Mouse (Mus musculus): ENCODE measurements around the gene Gm340.

Gene Gm340

GRCm38 (mm10) chr19:41613325-41614087, 31.3 kb downstream of the Gm340 start:
- DNase-seq (ENCODE audit: low spot score in 2 of 2), result no peak

- DNase-seq (ENCODE audit: low spot score in 2 of 2), result no peak
These were observed 33.5 kb downstream of the Gm340 start for GRCm38 (mm10) chr19:41615606-41616224.

- no peak for DNase-seq (ENCODE audit: low spot score in 2 of 2)
These were observed 34.1 kb downstream of the Gm340 start for GRCm38 (mm10) chr19:41616274-41616673.

- DNase-seq (ENCODE audit: low spot score in 2 of 2), result no peak
These were observed 34.9 kb downstream of the Gm340 start for GRCm38 (mm10) chr19:41617102-41617501.

GRCm38 (mm10) chr19:41618153-41618657, 36.0 kb downstream of the Gm340 start:
- DNase-seq (ENCODE audit: low spot score in 2 of 2), result peak in 1 of 2 experiments; percentile 42

DNA sequence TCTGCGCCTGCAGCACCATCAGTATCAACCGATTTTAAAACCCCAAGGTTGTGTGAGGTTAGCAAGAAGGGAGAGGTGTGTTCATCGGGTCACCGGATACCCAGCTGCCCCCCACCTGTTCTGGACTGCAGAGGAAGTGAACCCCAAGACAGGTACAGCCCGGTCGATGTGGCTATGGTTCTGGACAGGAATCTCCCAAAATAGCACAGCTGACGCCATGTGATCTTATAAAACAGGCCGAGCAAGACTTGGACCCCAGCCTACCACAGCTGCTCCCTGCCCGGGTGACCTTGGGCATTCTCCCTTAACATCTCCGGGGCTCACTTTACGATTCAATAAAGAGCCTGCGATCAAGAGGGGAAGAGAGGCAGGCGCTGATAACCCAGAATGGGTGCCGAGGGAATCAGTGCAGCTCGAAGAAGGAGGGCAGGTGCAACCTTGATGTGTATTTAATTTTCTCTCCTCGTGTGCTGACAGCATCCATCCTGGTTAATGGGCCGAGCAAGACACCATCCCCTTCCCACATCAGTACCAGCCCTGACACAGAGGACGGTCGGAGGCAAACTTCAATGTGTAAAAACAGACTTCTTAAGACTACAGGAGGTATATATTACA, 36.7 kb downstream of the Gm340 start:
- no peak for DNase-seq (ENCODE audit: low spot score in 2 of 2)

DNA sequence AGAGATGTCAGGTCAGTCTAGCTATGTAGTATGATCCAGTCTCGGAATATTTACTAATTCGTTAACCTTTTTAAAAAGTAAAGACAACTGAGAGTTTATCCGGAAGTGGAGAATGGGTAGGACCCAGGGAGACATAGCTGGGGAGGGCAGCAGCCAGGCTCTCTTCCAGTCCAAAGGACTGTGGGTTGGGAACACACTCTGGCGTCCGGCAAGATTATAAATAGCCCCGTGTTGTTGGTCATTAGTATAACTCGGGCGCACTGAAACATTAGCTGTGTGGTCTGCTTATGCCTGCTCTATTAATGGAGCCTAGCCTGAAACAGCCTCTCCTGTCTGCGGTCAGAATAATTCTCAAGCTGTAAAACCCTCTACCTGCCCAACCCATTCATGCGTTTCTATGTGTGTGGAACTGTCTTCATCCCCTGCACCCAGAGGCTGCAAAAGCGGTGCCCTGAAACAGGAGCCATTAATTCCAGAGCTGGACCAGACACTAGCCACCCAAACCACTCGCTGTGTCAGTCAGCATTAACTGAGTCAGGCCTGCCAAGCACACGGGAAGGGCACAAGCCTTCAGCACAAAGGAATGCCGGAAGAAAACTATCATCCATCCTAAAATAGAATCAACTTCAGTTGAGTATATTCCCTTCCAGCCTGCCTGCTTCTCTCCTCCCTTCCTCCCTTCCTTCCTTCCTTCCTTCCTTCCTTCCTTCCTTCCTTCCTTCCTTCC, 38.4 kb downstream of the Gm340 start:
- no peak for DNase-seq (ENCODE audit: low spot score in 2 of 2)

GRCm38 (mm10) chr19:41628970-41629369, 46.8 kb downstream of the Gm340 start:
- no peak for DNase-seq (ENCODE audit: low spot score in 2 of 2)

- peak in 1 of 2 experiments; percentile 69 for DNase-seq (ENCODE audit: low spot score in 2 of 2)
These were observed 47.4 kb downstream of the Gm340 start for GRCm38 (mm10) chr19:41629532-41629931.

GRCm38 (mm10) chr19:41634099-41634498, 51.9 kb downstream of the Gm340 start:
- no peak for DNase-seq (ENCODE audit: low spot score in 2 of 2)

DNA sequence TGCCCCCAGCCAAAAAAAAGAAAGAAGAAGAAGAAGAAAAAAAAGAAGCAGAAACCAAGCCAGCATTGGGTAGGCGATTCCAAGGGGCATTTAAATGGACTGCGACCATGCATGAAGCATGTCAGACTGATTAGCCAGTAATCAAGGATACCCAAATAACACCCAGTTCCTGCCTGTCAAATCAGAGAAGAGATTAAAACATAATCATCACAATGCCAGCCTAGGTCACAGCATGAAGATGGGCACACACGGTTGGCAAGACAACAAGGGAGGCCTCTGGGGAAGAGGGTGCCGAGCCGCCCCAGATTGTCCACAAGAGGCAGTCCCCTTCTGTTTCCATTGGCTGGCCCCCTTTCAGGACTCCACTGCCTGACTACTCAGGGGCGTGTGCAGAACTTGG, 52.8 kb downstream of the Gm340 start:
- peak in 1 of 2 experiments; percentile 50 for DNase-seq (ENCODE audit: low spot score in 2 of 2)

Measured in cerebellum, postnatal 4 days (tissue).